Mouse (Mus musculus) forebrain, embryonic 16.5 days (tissue): Measurements from ENCODE around the gene Ankdd1b. TPM values are rescaled to one million over a fixed set of nuclear protein-coding genes. Genes with fewer than 3 reads are reported as not detected.

Experiments
- ATAC-seq: fragments of 200-750 bp; cut with Nextera tagmentation; 2 replicates; pipeline ENCODE4 v1.8.0; 2017; ENCODE audit warnings: mild to moderate bottlenecking, moderate library complexity
- H3K27ac ChIP-seq: fragments of 300-500 bp; sonication (generic); 2 replicates; pipeline ENCODE4 v1.5.1; 2014; ENCODE audit warnings: low read length, control low read depth
- H3K27me3 ChIP-seq: fragments of 300-500 bp; sonication (generic); replicated peaks from 2 replicates; pipeline ENCODE4 v1.6.1; 2014; ENCODE audit warnings: low read length; ENCODE audit not compliant: control insufficient read depth, insufficient read depth
- H3K36me3 ChIP-seq: fragments of 300-500 bp; sonication (generic); 2 replicates; pipeline ENCODE4 v1.6.1; 2014; ENCODE audit not compliant: control insufficient read depth, insufficient read depth
- H3K4me1 ChIP-seq: fragments of 300-500 bp; sonication (generic); replicated peaks from 2 replicates; pipeline ENCODE4 v1.6.1; 2014; ENCODE audit warnings: low read length; ENCODE audit not compliant: control insufficient read depth, insufficient read depth
- H3K4me2 ChIP-seq: fragments of 300-500 bp; sonication (generic); 2 replicates; pipeline ENCODE4 v1.6.1; 2014; ENCODE audit warnings: mild to moderate bottlenecking, low read length, control low read depth
- H3K4me3 ChIP-seq: fragments of 300-500 bp; sonication (generic); replicated peaks from 2 replicates; pipeline ENCODE4 v1.5.1; 2014; ENCODE audit warnings: mild to moderate bottlenecking, low read length, control low read depth
- H3K9ac ChIP-seq: fragments of 300-500 bp; sonication (generic); replicated peaks from 2 replicates; pipeline ENCODE4 v1.6.1; 2014; ENCODE audit warnings: low read depth, low read length, control low read depth
- H3K9me3 ChIP-seq: fragments of 300-500 bp; sonication (generic); 2 replicates; pipeline ENCODE4 v1.6.1; 2016; ENCODE audit warnings: low read length; ENCODE audit not compliant: control insufficient read depth
- whole genome bisulfite sequencing: fragments of 180-500 bp; shearing (Covaris S2); extraction: QIAGEN DNeasy Blood & Tissue Kit; methylation state at CpG from one replicate; pipeline ENCODE4 v1.1.7; 2014; 5-methylcytosine and 5-hydroxymethylcytosine counted together
- polyA plus RNA-seq: library from polyadenylated mRNA; unstranded; fragments of >200 nt; fragmentation: Nextera tagmentation; extraction: Ambion mirVana; gene quantifications from 2 replicates; pipeline ENCODE4 v1.2.1, GENCODE M21; 2015

The Ankdd1b gene
- polyA plus RNA-seq, 1 experiment from 2014 or later: not detected

DNA sequence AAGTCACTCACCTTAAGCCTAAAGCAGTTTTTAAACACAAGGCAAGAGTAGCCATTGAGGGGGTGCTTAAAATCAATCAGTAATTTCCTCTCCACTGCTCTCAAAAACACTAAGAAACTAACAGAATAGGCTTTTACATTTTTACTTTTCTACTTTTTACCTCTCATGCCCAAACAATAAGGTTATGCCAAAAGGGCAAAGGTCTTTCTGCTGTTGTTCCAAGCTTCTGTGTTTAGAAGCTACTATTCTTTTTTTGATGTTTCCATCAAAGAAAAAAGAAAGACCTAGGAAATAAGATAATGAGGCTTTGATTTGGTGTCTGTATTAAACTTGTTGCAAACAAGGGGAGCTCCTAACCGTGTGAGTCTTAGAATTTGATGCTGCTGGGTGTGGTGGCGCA lies 28.9 kb upstream of the Ankdd1b start:
- no peak overlapping the region for H3K9ac ChIP-seq
- no peaks in the 10 kb centered on the region for H3K4me1 ChIP-seq
- WGBS: 69% methylated on average over 2 of the region's 2 CpGs
- H3K4me2 ChIP-seq: no peak overlapping the region
- no peaks in the 10 kb centered on the region for H3K27me3 ChIP-seq
- no peak for ATAC-seq
- H3K4me3 ChIP-seq: no peak overlapping the region
- no peaks in the 10 kb centered on the region for H3K9me3 ChIP-seq
- no peak overlapping the region for H3K27ac ChIP-seq
- no peaks in the 10 kb centered on the region for H3K36me3 ChIP-seq

DNA sequence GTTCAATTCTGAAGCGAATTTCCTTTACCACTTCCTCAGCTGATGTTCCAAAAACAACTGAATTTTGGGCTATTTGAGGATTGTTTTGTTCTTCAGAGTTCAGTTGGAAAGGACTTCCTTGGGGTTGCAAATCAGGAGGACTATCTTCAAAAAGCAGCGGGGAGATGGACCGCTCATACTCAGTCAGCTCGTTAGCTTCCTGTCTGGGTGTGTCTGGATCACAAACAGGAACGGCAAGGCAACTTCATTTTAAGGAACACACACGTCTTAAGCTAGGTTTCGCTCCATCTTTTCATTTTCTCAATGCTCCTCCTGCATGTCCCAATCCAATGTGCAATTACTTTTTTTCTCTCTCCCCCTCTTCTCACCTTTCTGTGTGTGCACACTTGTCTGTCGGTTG lies 25.6 kb upstream of the Ankdd1b start:
- Histone ChIP-seq H3K36me3 (no peaks in the 10 kb centered on the region), H3K9me3 (no peaks in the 10 kb centered on the region), H3K27me3 (no peaks in the 10 kb centered on the region), H3K4me1 (no peaks in the 10 kb centered on the region), H3K27ac (no peak overlapping the region), H3K4me3 (no peak overlapping the region), H3K9ac (no peak overlapping the region), H3K4me2 (no peak overlapping the region)
- WGBS: 78% methylated on average over 8 of the region's 8 CpGs
- no peak for ATAC-seq

- H3K4me1 ChIP-seq: no peaks in the 10 kb centered on the region
- no peaks in the 10 kb centered on the region for H3K27me3 ChIP-seq
- no peaks in the 10 kb centered on the region for H3K9me3 ChIP-seq
- no peak within 1 kb of the TSS for H3K4me3 ChIP-seq
- no peak within 1 kb of the TSS for H3K9ac ChIP-seq
- H3K4me2 ChIP-seq: no peak within 1 kb of the TSS
- no peaks in the 10 kb centered on the region for H3K36me3 ChIP-seq
- H3K27ac ChIP-seq: no peak within 1 kb of the TSS
- WGBS: 92% methylated on average over 3 of the region's 3 CpGs
- no peak for ATAC-seq
Observed at GRCm38 (mm10) chr13:96490433-96490832, 19.4 kb upstream of the Ankdd1b start, which contains the start of gene Gm17622. Gene Gm17622, plus strand, starts transcription at chr13:96490733.

DNA sequence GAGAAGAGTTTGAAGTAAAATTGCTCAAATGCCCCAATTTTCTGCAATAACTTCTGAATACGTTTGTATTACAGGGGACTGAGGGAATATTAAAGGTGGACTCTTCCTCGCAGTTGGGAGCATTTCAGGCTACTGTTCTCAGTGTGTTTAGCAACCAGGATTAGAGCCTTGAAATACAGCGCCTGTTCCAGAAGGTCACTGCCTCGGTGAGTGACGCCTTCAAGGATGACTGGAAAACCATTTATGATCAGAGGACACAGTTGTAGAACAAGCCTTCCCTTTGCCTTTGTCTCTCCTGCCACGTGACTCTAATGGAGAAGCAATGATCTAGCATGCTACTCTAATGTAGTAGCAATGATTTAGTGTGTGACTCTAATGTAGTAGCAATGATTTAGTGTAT lies 17.0 kb upstream of the Ankdd1b start:
- 95% methylated on average over 6 of the region's 6 CpGs for WGBS

GRCm38 (mm10) chr13:96487230-96487629 lies 16.2 kb upstream of the Ankdd1b start:
- Histone ChIP-seq H3K27me3 (no peaks in the 10 kb centered on the region), H3K4me1 (no peaks in the 10 kb centered on the region), H3K9me3 (no peaks in the 10 kb centered on the region), H3K4me3 (no peak overlapping the region), H3K9ac (no peak overlapping the region), H3K36me3 (no peaks in the 10 kb centered on the region; the same call in 1 of the 2 replicates), H3K27ac (no peak overlapping the region), H3K4me2 (no peak overlapping the region)
- 96% methylated on average over 6 of the region's 6 CpGs for WGBS
- no peak for ATAC-seq

More for the DNA sequence above, 17.0 kb upstream of the Ankdd1b start:
- Histone ChIP-seq H3K4me2 (no peak overlapping the region), H3K4me1 (no peaks in the 10 kb centered on the region), H3K36me3 (no peaks in the 10 kb centered on the region; the same call in 1 of the 2 replicates), H3K9ac (no peak overlapping the region), H3K27ac (no peak overlapping the region), H3K9me3 (no peaks in the 10 kb centered on the region), H3K27me3 (no peaks in the 10 kb centered on the region), H3K4me3 (no peak overlapping the region)
- ATAC-seq: no peak

DNA sequence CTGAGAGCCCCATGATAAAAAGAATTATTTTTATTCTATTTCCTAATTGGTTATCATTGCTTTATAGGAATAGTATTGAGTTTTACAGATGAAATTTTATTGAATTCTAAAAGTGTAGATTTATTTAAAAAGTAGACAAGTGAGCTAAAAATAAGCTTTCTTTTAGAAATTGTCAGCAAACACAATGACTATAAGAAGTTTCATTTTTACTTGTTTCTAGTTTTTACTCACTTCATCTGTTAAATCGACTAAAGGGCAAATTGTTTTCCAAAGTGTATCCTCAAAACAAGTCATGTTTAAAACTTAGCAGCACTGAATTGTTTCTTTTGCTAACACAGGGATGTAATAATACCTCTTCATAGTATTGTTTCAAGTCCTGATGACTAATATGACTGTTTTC lies 8.0 kb upstream of the Ankdd1b start:
- Histone ChIP-seq H3K9me3 (no peaks in the 10 kb centered on the region), H3K9ac (no peak overlapping the region), H3K27ac (no peak overlapping the region), H3K36me3 (no peaks in the 10 kb centered on the region; the same call in 1 of the 2 replicates), H3K4me1 (no peaks in the 10 kb centered on the region), H3K4me3 (no peak overlapping the region), H3K4me2 (no peak overlapping the region), H3K27me3 (no peaks in the 10 kb centered on the region)
- ATAC-seq: no peak
- WGBS: 96% methylated on average over 1 of the region's 1 CpGs

- Histone ChIP-seq H3K9ac (no peak overlapping the region), H3K27ac (no peak overlapping the region), H3K4me1 (no peaks in the 10 kb centered on the region), H3K27me3 (no peaks in the 10 kb centered on the region), H3K9me3 (no peaks in the 10 kb centered on the region), H3K4me2 (no peak overlapping the region), H3K36me3 (no peaks in the 10 kb centered on the region), H3K4me3 (no peak overlapping the region)
- WGBS: 93% methylated on average over 4 of the region's 4 CpGs
- ATAC-seq: no peak
Observed at GRCm38 (mm10) chr13:96477226-96477625, 6.2 kb upstream of the Ankdd1b start.

DNA sequence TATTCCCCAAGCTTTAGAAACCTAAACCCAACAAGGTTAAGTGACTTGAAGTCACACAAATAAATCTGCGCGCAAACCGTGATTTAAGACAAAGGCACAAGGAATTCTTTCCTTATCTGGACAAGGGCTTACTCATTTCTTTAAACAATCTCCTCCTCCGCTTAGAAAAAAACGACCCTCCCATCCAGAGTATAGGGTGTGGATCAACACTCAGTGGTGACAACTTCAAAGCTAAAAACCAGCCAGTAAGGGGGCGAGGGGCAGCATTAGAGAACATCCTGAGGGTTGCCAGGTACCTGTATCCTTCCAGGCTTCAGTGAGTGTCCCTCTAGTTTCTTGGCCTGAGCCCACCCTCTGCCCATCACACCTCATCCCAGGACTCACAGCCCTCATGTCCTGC lies 442 bp downstream of the Ankdd1b start:
- no peak overlapping the region for H3K4me2 ChIP-seq
- H3K9ac ChIP-seq: no peak overlapping the region
- no peaks in the 10 kb centered on the region for H3K36me3 ChIP-seq
- 89% methylated on average over 6 of the region's 6 CpGs for WGBS
- no peaks in the 10 kb centered on the region for H3K4me1 ChIP-seq
- no peaks in the 10 kb centered on the region for H3K9me3 ChIP-seq
- H3K27ac ChIP-seq: no peak overlapping the region
- H3K27me3 ChIP-seq: no peaks in the 10 kb centered on the region
- no peak overlapping the region for H3K4me3 ChIP-seq
- no peak for ATAC-seq

GRCm38 (mm10) chr13:96468678-96469077 lies 2.3 kb downstream of the Ankdd1b start:
- no peak for ATAC-seq
- Histone ChIP-seq H3K9me3 (no peaks in the 10 kb centered on the region), H3K4me2 (no peak overlapping the region), H3K9ac (no peak overlapping the region), H3K27me3 (no peaks in the 10 kb centered on the region), H3K27ac (no peak overlapping the region), H3K4me3 (no peak overlapping the region), H3K4me1 (no peaks in the 10 kb centered on the region), H3K36me3 (no peaks in the 10 kb centered on the region)
- 94% methylated on average over 5 of the region's 5 CpGs for WGBS

DNA sequence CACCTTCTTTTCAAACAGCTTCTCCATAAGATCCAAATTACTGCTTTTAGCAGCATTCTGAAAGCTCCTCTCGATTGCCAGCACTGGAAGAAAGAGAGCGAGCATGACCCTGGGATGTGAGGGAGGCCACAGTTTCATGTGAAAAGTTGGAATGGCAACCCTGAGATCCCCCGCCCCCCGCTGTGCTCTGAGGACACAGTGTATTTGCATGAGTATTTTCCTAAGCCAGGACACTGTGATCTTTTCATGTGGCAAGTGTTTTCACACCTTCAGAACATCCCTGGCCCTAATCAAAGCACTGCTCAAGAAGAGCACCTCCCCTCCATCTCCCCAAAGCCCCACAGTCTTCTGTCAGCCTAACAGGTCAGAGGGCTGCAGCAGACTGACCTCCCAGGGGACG lies 5.7 kb downstream of the Ankdd1b start:
- Histone ChIP-seq H3K9ac (no peak overlapping the region), H3K4me3 (no peak overlapping the region), H3K4me1 (no peaks in the 10 kb centered on the region), H3K27ac (no peak overlapping the region), H3K4me2 (no peak overlapping the region), H3K27me3 (no peaks in the 10 kb centered on the region), H3K36me3 (no peaks in the 10 kb centered on the region), H3K9me3 (no peaks in the 10 kb centered on the region)
- ATAC-seq: no peak
- WGBS: 64% methylated on average over 5 of the region's 5 CpGs
